In the genomic region with DNA sequence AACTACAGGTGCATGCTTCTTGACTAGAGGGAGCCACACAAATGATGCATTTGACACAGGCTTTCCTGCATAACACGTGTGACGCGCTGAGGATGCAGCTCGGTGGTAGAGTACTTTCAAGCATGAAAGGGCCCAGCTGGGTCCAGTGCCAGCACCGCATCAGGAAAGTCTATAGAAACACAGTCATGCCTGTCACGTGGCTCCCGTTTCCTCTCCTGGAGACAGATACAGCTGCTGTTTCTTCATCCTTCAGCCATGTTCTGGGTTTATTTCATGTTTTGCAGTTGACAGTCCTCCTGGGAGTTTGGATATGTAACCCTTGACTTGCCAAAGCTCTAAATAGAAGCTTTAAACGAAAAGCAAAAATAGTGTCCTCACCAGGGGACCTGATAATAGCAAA, we compare ENCODE assay signal across 16 mouse cellular contexts.
DNase-seq lines count a peak whose midpoint lies in the region; ATAC-seq lines count a peak whose summit lies in the region.
"Had no signal": no experiment of that assay in that cellular context is flagged by ENCODE, and none has a peak within 500 bp of the region (broad histone marks: within the 10 kb centered on the region; RNA-seq: fewer than 3 reads in every experiment).

No protein-coding gene starts in this region.

- no peak overlapping the region for H3K4me2 ChIP-seq in hindbrain, embryonic 15.5 days
- H3K4me2 ChIP-seq: forebrain, embryonic 15.5 days; heart, embryonic 15.5 days; intestine, embryonic 15.5 days; lung, embryonic 15.5 days; midbrain, embryonic 15.5 days; stomach, embryonic 15.5 days had no signal

- H3K27me3 ChIP-seq in hindbrain, embryonic 15.5 days: no peaks in the 10 kb centered on the region
- H3K27me3 ChIP-seq: forebrain, embryonic 15.5 days; heart, embryonic 15.5 days; intestine, embryonic 15.5 days; lung, embryonic 15.5 days; midbrain, embryonic 15.5 days; stomach, embryonic 15.5 days had no signal

- no peaks in the 10 kb centered on the region for H3K9me3 ChIP-seq in hindbrain, embryonic 15.5 days
- H3K9me3 ChIP-seq: forebrain, embryonic 15.5 days; heart, embryonic 15.5 days; intestine, embryonic 15.5 days; lung, embryonic 15.5 days; midbrain, embryonic 15.5 days; stomach, embryonic 15.5 days had no signal

- no peaks in the 10 kb centered on the region for H3K36me3 ChIP-seq in hindbrain, embryonic 15.5 days
- H3K36me3 ChIP-seq: forebrain, embryonic 15.5 days; heart, embryonic 15.5 days; intestine, embryonic 15.5 days; lung, embryonic 15.5 days; midbrain, embryonic 15.5 days; stomach, embryonic 15.5 days had no signal

- peak; percentile 17 to 28 for DNase-seq in kidney, postnatal 4 days
- DNase-seq in kidney, adult 11 months: no peak
- DNase-seq in right cerebral cortex, postnatal 4 days: peak; percentile 13
- no peak for DNase-seq in right cerebral cortex, adult 2 months (ENCODE audit: low spot score in 2 of 2)
- DNase-seq in layer of hippocampus, postnatal 36 days: no peak
- DNase-seq in gastrocnemius, postnatal 36 days: no peak
- DNase-seq: adrenal gland, postnatal 36 days; cerebellum, adult 11 months; thymus, postnatal 4 days had no signal

- intact Hi-C loops in gastrocnemius, postnatal 36 days (cut with DNase I): no loop called here

- H3K4me1 ChIP-seq in hindbrain, embryonic 15.5 days (replicated peaks): peaks cover 32% of the 10 kb centered on the region

- H3K9ac ChIP-seq in hindbrain, embryonic 15.5 days: no peak overlapping the region
- H3K9ac ChIP-seq: forebrain, embryonic 15.5 days; heart, embryonic 15.5 days; intestine, embryonic 15.5 days; lung, embryonic 15.5 days; midbrain, embryonic 15.5 days; stomach, embryonic 15.5 days had no signal

- H3K4me3 ChIP-seq in hindbrain, embryonic 15.5 days: no peak overlapping the region
- H3K4me3 ChIP-seq: forebrain, embryonic 15.5 days; heart, embryonic 15.5 days; intestine, embryonic 15.5 days; lung, embryonic 15.5 days; midbrain, embryonic 15.5 days; stomach, embryonic 15.5 days had no signal

- 0 out of 2 replicates have a peak, but pooled peaks have one; percentile 65 for ATAC-seq in hindbrain, embryonic 15.5 days (ENCODE audit: low FRiP score, low read depth)
- ATAC-seq: forebrain, embryonic 15.5 days; intestine, embryonic 15.5 days; midbrain, embryonic 15.5 days had no signal

- H3K27ac ChIP-seq in hindbrain, embryonic 15.5 days (replicated peaks): no peak overlapping the region
- H3K27ac ChIP-seq: forebrain, embryonic 15.5 days; heart, embryonic 15.5 days; intestine, embryonic 15.5 days; lung, embryonic 15.5 days; midbrain, embryonic 15.5 days; stomach, embryonic 15.5 days had no signal

- 24% methylated on average over 8 of the region's 8 CpGs for WGBS in hindbrain, embryonic 15.5 days

Comparison
In these comparisons a context has a peak if more than half of its experiments do, and no peak if none do; other contexts are left out.
1. DNase-seq: peak in kidney, postnatal 4 days (2 of 2) and right cerebral cortex, postnatal 4 days (single experiment); none in kidney, adult 11 months (single experiment), right cerebral cortex, adult 2 months (0 of 2), layer of hippocampus, postnatal 36 days (0 of 2) and gastrocnemius, postnatal 36 days (0 of 2).